Mouse (Mus musculus): ENCODE data around the gene Tmigd1.
"Not testable (repeated sequence)": the region's sequence is repeated elsewhere in the genome, so short reads cannot be mapped to it uniquely, and the experiment has no call there.

Gene Tmigd1

GRCm38 (mm10) chr11:76897126-76897525, 4.8 kb upstream of the Tmigd1 start:
- in situ Hi-C loops (cut with MboI; ENCODE audit: unreplicated experiment in 2 of 2), result loop anchor here (25.0 kb wide), 1 partner anchor 360 kb away; no protein-coding TSS in a partner anchor

GRCm38 (mm10) chr11:76897871-76898270, 4.1 kb upstream of the Tmigd1 start:
- in situ Hi-C loops (cut with MboI; ENCODE audit: unreplicated experiment in 2 of 2), result loop anchor here (25.0 kb wide), 1 partner anchor 361 kb away; no protein-coding TSS in a partner anchor

GRCm38 (mm10) chr11:76898751-76899150, 3.2 kb upstream of the Tmigd1 start:
- in situ Hi-C loops (cut with MboI; ENCODE audit: unreplicated experiment in 2 of 2), result loop anchor here (25.0 kb wide), 1 partner anchor 361 kb away; no protein-coding TSS in a partner anchor

GRCm38 (mm10) chr11:76899758-76900738, 1.9 kb upstream of the Tmigd1 start:
- in situ Hi-C loops (cut with MboI; ENCODE audit: unreplicated experiment in 2 of 2), result loop anchor here (5.0 to 25.0 kb wide), 2 partner anchors 192 to 363 kb away; no protein-coding TSS in a partner anchor

GRCm38 (mm10) chr11:76904340-76904739, 2.4 kb downstream of the Tmigd1 start:
- in situ Hi-C loops (cut with MboI; ENCODE audit: unreplicated experiment in 2 of 2), result loop anchor here in 1 of 2 experiments (5.0 kb wide), 1 partner anchor 188 kb away; no protein-coding TSS in a partner anchor

GRCm38 (mm10) chr11:76908651-76909050, 6.7 kb downstream of the Tmigd1 start:
- in situ Hi-C loops (cut with MboI; ENCODE audit: unreplicated experiment in 2 of 2), result no loop called here

- in situ Hi-C loops (cut with MboI; ENCODE audit: unreplicated experiment in 2 of 2), result no loop called here
These were observed 9.5 kb downstream of the Tmigd1 start for GRCm38 (mm10) chr11:76911325-76912054.

GRCm38 (mm10) chr11:76912055-76912395, 10.1 kb downstream of the Tmigd1 start:
- in situ Hi-C loops (cut with MboI; ENCODE audit: unreplicated experiment in 2 of 2), result no loop called here

GRCm38 (mm10) chr11:76914366-76914765, 12.4 kb downstream of the Tmigd1 start:
- in situ Hi-C loops (cut with MboI; ENCODE audit: unreplicated experiment in 2 of 2), result no loop called here

- in situ Hi-C loops (cut with MboI; ENCODE audit: unreplicated experiment in 2 of 2), result no loop called here
These were observed 14.7 kb downstream of the Tmigd1 start for GRCm38 (mm10) chr11:76916539-76917229.

GRCm38 (mm10) chr11:76917230-76917548, 15.2 kb downstream of the Tmigd1 start:
- in situ Hi-C loops (cut with MboI; ENCODE audit: unreplicated experiment in 2 of 2), result no loop called here

- in situ Hi-C loops (cut with MboI; ENCODE audit: unreplicated experiment in 2 of 2), result no loop called here
These were observed 18.6 kb downstream of the Tmigd1 start for GRCm38 (mm10) chr11:76920607-76921006.

GRCm38 (mm10) chr11:76924759-76925236, 22.8 kb downstream of the Tmigd1 start, which contains the start of gene Blmh:
Gene Blmh (plus strand): TSS chr11:76924809.
- in situ Hi-C loops (cut with MboI; ENCODE audit: unreplicated experiment in 2 of 2), result no loop called here

GRCm38 (mm10) chr11:76928586-76928985, 26.6 kb downstream of the Tmigd1 start:
- in situ Hi-C loops (cut with MboI; ENCODE audit: unreplicated experiment in 2 of 2), result not testable (repeated sequence)

GRCm38 (mm10) chr11:76933209-76933608, 31.2 kb downstream of the Tmigd1 start:
- in situ Hi-C loops (cut with MboI; ENCODE audit: unreplicated experiment in 2 of 2), result no loop called here

GRCm38 (mm10) chr11:76936578-76936977, 34.6 kb downstream of the Tmigd1 start:
- in situ Hi-C loops (cut with MboI; ENCODE audit: unreplicated experiment in 2 of 2), result no loop called here

GRCm38 (mm10) chr11:76944839-76945238, 42.9 kb downstream of the Tmigd1 start:
- in situ Hi-C loops (cut with MboI; ENCODE audit: unreplicated experiment in 2 of 2), result no loop called here

- in situ Hi-C loops (cut with MboI; ENCODE audit: unreplicated experiment in 2 of 2), result no loop called here
These were observed 43.6 kb downstream of the Tmigd1 start for GRCm38 (mm10) chr11:76945386-76946202.

- in situ Hi-C loops (cut with MboI; ENCODE audit: unreplicated experiment in 2 of 2), result no loop called here
These were observed 44.2 kb downstream of the Tmigd1 start for GRCm38 (mm10) chr11:76946203-76946585.

- in situ Hi-C loops (cut with MboI; ENCODE audit: unreplicated experiment in 2 of 2), result no loop called here
These were observed 51.6 kb downstream of the Tmigd1 start for GRCm38 (mm10) chr11:76953536-76953935.
